Mouse (Mus musculus): Measurements from ENCODE around the gene Exosc5.

Exosc5 gene

DNA sequence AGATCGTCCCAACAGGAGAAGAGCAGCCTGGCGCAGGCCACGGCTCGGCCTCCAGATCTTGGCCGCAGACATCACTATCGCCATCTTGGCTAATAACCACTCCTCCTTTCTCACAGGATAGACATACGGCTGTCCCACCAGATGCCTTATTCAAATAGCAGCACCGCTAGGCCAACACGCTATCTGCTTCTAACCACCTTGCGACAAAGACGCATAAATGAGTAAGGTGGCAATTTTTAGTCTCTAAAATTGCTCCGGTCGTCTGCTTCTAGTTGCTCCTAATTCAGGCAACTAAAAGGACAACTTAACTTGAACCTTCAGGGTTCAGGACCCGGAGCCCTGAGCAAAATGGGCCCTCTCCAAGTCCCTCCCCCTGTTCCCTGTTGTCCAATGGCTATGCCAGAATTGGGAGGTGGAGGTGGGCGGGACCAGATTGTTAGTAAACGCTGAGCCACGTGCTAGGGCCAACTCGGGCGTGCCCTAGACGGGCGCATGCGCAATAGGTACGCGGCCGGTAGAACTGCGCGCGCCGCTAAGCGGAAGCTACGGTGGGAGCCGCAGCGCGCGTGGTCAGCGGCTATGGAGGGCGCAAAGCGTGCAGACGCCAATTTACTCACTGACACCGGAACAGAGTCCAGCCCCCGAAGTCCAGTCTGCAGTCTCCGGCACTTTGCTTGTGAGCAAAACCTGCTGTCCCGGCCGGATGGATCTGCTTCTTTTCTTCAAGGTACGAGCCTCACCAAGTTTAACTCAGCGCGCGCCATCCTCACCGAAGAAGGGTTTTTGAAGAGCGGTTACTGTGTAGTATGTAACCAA is at the start of gene Exosc5, which contains the start of gene Bckdha:
Gene Exosc5 (plus strand): TSS at position 508 of the 816 bp plus-strand sequence.
Gene Bckdha (minus strand): TSS at position 325 of the 816 bp plus-strand sequence.
- CTCF ChIA-PET = interaction anchor here (0.6 to 0.7 kb wide), 2 partner anchors 51 to 680 kb away, joined by 3 to 5 read pairs; no protein-coding TSS in a partner anchor

DNA sequence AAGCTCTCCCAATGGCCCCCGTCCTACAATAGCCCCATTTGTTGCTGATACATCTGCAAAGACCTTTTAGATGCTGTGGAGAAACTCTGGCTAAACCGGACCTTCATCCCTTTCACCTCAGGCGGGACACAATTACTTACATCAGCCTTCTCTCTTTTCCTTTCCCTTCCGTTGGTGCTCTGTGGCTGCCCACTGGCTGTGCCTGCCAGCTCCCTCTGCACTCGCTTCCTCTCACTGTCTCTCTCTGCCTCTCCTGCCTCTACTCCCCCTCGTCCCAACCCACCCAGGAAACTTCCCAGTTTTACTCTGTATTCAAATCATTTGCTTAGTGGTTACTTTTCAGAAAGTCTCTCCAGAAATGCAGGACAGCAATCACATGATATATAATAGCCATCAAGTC is 48.9 kb upstream of the Exosc5 start:
- CTCF ChIA-PET = interaction anchor here (0.6 to 1.1 kb wide), 2 partner anchors 42 to 1227 kb away, joined by 3 read pairs; no protein-coding TSS in a partner anchor

DNA sequence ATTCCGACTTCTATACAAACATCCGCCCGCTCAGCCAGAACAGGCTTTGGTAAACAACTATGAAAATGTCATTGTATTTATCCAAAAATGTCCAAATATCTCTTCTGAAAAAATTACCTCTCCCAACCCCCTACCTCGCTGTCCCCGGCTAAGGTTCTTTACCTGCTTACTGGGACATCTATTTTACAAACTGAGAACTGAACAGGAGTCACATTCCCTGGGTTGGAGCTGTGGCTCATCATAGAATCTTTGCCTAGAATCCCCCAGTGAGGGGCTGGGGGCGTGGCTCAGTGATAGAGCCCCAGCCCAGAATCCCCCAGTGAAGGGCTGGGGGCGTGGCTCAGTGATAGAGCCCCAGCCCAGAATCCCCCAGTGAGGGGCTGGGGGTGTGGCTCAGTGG is 47.5 kb upstream of the Exosc5 start:
- CTCF ChIA-PET = interaction anchor here (0.5 to 0.6 kb wide), 2 partner anchors 23 to 1644 kb away, joined by 3 to 11 read pairs; no protein-coding TSS in a partner anchor

DNA sequence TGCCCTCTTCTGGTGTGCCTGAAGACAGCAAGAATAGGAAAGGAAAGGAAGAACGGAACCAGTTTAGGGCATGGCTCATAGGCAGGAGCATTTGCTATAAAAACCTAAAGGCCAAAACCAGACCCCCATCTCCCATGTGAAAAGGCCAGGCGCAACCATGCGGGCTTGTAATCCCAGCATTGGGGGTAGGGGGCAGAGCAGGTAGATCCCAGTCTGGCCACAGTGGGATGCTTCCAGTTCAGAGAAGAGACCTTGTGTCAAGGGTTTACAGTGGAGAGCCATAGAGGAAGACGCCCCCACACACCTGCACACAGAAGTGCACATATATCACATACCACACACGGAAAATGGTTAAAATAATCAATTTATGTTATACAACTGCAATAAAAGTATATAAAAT is 44.9 kb upstream of the Exosc5 start:
- CTCF ChIA-PET = no interaction called here

DNA sequence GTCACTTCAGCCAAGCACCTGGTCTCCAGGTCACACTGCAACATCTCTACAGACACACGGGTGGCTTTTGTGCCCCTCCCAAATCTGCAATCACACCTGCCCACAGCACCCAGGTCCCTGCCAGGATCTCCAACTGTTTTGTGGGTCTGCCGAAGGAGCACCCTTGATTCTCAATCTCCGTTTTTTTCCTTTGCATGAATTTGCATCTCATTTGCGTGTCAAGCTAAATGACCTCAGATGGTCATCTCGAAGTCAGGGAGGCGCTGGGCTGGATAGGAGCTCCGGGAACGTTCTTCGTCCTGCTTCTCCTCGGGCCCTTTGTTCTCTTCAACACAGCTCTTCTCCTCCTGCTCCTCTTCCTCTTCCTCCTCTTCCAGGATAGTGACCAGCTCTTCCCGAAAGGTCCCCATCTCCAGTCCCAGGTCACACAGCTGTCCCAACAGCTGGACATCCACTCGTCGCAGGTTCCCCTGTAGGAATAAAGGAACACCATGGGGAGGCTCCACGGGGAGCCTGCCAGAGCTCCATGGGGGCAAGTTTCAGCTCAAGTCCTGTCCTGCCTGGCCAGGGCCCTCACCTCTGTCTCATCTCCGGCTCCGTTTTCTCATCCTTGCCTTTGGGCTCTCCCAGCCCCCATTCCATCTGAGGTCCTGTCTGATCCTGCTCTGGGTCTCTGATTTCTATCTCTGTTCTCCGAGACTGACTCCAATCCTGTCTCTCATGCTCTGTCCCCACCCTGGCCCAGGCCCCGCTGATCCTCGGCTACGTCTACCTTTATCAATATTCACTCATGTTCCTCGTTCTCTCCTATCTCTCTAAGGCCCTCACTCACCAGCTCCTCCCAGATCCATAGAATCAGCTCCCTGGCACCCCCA is 43.9 kb upstream of the Exosc5 start:
- CTCF ChIA-PET = no interaction called here

DNA sequence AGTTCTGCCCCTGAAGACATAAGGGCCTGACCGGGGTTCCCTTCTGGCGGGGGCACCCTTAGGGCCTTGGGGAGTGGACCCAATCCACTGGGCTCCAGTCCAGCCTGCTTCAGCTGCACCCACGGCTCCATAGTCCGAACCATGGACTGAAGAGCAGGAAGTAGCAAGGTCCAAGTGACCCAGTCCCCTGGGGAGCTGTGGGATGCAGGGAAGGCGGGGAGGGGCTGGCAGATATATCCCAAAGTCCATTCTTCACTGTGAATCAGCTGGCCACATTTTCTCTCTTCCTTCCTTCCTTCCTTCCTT is 43.3 kb upstream of the Exosc5 start, which contains the start of gene Erich4:
Gene Erich4 (minus strand): TSS at position 187 of the 306 bp plus-strand sequence.
- CTCF ChIA-PET = no interaction called here

DNA sequence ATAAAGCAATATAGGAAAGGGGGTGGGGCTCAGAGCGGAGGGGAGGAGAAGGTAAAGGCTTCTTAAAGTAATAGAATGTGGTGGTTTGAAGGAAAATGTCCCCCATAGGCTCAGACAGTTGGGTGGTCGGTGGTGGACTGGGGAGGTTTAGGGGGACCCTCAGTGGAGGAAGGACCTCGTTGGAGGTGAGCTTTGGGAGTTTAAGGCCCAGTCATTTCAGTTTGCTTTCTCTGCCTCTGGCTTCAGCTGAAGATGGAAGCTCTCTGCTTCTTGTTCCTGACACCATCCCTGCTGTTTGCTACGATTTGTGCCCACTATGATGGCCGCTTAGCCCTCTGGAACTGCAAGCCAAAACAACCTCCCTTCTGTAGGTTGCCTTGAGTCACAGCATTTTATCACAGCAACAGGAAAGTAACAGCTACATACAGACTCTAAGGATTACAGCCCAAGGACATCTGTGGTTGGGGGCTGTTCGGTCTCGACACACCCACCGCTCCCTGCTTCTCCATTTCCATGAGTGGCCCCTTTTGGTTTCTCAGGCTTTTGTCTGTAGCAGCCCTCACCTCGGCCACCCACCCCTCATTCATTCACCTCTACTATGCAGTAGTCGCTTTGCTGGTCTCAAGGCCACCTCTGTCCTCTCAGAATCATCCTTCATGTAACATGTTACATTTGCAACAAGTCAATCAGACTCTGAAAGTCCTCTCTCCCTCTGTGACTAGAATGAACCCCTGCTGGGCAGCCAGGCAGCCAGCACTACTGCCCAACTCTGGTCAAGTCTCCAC is 41.4 kb upstream of the Exosc5 start:
- CTCF ChIA-PET = no interaction called here

DNA sequence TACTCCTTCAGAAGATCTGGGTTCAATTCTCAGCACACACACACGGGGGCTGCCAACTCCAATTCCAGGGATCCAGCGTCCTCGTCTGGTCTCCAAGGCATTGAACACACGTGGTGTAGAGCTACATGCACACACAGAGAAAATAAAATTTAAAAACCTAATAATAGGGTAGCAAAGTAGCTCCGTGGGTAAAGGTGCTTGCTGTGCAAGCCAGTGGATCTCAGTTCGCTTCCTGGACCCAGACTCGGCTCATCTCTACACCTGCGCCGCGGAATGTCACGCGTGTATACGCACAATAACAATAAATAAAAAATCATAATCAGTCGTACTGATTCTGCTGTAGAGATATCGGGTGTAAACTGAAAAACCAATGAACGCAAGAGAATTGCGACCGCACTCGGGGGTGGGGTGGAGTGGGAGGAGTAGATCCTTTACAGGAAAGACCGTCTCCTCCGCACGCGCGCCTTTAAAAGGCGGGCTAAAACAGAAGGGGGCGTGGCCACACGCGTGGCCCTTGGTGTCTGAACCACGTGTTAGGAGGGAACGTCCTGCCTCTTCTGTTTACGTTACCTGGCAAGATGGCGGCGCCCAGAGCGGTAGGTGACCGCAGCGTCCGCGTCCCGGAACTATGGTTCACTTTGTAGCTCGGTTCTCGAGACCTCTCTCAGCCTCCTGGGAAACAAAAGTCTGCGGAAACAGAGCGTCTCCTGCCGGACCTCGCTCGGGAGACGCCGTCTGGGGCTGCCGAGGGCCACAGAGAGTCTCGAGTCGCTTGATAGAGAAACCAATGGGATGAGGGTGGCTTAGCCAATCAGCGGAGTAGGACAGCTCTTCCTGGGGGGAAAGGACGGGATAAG is 39.9 kb upstream of the Exosc5 start, which contains the start of gene Dmac2:
Gene Dmac2 (plus strand): TSS at position 550 of the 857 bp plus-strand sequence.
- CTCF ChIA-PET = interaction anchor here (0.5 to 0.8 kb wide), 2 partner anchors 36 to 192 kb away, joined by 3 read pairs; no protein-coding TSS in a partner anchor

DNA sequence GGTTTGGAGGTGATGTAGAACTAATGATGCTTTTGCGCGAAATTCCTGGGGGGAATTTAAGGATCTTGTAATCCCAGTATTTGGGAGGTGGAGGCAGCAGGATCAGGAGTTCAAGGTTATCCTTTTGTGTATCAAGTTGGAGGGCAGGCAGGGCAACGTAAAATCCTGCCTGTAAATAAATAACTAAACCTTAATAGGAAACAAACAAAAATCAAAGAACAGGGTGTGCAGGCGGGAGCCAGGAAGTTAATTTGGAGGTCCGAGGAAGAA is 39.3 kb upstream of the Exosc5 start:
- CTCF ChIA-PET = interaction anchor here (0.5 to 0.8 kb wide), 2 partner anchors 36 to 193 kb away, joined by 3 read pairs; no protein-coding TSS in a partner anchor

DNA sequence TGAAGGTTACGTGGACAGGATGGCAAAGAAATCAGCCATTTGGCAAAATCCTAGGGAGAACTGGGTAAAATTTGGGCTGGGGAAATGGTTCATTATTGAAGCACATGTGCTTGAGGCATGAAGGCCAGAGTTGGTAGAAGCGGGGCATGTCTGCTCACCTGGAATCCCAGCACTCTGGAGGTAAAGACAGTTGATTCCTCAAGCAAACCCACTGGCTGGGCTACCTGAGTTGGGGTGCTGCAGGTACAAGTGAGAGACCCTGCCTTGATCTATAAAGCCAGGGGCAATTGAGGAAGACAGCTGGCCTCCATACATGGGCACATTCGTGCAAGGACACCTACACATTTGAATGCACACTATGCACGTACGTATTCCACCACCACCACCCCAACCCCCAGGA is 38.9 kb upstream of the Exosc5 start:
- CTCF ChIA-PET = interaction anchor here (0.5 kb wide), 1 partner anchor 35 kb away, joined by 3 read pairs; no protein-coding TSS in a partner anchor

DNA sequence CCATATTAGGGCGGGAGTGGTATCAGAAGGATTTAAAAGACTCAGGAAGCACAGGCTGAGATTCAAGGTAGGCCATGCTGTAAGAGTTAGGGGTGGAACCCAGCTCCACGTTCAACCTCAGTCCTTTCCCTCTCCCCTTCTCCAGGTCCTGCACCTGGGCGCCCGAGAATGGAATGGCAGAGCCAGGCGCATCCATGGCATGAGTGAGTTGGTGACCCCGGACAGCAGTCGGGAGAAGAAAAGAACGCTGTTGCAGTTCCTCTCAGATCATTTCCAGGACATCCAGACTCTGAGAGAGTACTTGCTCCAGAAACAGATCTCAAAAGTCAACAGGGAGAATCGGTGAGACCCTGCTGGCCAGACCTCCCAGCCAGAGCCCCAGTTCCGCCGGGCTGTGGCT is 38.2 kb upstream of the Exosc5 start:
- CTCF ChIA-PET = no interaction called here

DNA sequence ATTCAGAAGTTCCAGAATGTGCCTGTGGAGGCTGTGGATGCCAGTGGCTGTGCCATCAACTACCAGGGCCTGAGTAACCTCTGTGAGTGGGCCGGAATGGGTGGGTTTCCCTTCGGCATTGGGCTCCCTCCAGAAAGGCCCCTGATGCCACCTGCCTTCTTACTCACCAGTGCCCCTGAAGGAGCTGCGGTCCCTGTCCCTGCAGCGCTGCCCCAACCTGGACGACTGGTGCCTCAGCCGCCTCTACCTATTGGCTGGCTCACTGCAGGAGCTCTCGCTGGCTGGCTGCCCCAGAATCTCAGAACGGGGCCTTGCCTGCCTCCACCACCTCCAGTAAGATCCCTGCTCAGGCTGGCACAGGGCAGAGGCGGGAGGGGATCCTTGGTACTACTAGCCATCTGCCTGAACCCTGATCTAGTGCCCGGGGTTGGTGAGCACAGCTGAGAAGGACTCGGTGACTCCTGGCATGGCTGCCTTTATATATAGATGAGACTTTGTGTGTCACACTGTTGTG is 35.0 kb upstream of the Exosc5 start:
- CTCF ChIA-PET = interaction anchor here (0.5 to 0.6 kb wide), 2 partner anchors 386 to 408 kb away, joined by 3 to 8 read pairs; no protein-coding TSS in a partner anchor

DNA sequence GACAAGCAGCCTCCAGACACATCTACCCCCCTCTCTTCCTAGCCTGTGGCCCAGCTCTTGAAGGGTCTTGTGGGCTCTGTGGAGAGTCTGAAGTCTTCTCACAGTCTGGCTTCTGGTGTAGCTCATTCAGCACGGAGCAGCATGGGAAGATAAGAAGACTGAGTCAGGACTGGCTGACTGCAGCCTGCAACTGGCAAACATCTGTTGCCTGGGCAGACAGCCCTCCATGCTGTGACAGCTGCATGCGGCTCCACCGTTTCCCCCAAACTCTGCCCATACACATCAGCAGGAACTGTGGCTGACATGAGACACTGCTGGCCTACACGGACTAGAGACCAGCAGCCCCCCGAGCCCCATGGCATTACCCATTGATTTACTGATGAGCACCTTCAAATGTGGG is 34.1 kb upstream of the Exosc5 start:
- CTCF ChIA-PET = no interaction called here

DNA sequence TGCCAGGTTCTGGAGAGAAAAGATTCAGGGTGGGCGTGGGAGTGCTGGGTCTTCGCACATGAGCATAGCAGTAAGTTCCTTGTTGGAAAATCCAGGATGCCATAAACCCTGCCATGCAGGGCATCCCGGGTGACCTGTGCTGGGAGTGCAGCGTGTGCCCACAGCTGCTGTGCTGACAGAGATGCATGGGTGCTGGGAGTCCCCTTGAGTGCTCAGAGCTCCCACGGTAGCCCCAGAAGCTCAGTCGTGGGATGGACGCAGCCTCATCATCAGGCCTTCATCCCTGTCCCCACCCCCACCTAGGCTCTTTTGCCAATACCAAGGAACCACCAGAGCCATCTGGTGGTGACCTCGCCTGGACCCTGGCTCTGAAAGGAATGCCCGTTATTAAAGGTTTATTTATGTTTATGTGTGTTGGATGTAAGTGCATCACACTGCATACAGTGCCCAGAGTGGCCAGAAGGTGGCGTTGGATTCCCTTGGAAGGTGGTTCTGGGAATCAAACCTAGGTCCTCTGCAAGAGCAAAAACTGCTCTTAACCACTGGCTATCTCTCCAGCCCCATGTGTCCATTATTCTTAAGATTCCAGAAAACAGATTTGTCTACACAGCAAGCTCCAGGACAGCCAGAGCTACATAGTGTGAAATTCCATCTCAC is 33.2 kb upstream of the Exosc5 start:
- CTCF ChIA-PET = interaction anchor here (0.6 to 1.4 kb wide), 3 partner anchors 19 to 184 kb away, joined by 4 to 7 read pairs (median 4); no protein-coding TSS in a partner anchor

DNA sequence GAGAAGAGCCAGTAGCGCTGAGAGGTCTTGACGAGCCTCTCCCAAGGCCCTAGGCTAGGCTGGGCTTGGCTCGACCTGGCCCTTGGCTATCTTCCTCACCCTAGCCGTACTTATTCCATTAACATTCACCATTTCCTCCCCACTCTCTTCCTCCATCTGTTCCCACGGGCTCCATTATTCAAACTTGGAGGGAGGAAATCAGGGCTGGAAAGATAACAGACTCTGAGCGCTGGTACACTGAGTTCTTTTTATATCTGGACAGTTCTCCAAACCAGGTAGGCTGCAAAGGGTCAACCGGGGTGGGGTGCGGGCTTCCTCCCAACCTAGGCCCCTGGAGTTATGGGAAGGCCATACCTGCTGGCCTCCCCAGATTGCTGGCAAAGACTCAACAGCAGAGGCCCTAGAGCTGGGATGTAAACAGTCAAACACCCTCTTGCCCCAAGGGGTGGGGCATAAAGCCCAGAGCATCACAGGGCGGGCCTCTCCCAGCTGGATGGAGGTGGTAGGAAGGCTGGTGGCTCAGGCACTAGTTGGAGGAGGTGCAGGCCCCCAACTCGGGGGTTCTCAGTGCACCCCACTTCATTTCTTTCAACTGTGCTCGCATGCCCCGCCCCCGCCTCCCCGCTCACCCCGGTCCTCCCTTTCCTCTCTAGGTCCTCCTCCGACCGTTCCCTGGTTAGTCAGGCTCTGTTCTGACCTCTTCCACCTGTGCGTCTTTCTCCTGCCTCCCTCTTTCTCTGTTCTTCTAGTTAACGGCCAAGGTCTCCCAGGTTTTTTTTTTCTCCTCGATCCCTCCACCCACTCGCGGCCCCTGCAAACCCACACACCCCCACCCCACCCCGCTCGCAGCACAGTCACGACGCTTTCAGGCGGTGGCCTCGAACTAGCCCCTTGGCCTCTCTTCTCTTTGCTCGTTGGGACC is 32.2 kb upstream of the Exosc5 start, which contains the start of gene B3gnt8:
Gene B3gnt8 (plus strand): TSS at position 146 of the 922 bp plus-strand sequence.
- CTCF ChIA-PET = interaction anchor here (0.5 to 1.4 kb wide), 3 partner anchors 18 to 513 kb away, joined by 4 read pairs; no protein-coding TSS in a partner anchor

DNA sequence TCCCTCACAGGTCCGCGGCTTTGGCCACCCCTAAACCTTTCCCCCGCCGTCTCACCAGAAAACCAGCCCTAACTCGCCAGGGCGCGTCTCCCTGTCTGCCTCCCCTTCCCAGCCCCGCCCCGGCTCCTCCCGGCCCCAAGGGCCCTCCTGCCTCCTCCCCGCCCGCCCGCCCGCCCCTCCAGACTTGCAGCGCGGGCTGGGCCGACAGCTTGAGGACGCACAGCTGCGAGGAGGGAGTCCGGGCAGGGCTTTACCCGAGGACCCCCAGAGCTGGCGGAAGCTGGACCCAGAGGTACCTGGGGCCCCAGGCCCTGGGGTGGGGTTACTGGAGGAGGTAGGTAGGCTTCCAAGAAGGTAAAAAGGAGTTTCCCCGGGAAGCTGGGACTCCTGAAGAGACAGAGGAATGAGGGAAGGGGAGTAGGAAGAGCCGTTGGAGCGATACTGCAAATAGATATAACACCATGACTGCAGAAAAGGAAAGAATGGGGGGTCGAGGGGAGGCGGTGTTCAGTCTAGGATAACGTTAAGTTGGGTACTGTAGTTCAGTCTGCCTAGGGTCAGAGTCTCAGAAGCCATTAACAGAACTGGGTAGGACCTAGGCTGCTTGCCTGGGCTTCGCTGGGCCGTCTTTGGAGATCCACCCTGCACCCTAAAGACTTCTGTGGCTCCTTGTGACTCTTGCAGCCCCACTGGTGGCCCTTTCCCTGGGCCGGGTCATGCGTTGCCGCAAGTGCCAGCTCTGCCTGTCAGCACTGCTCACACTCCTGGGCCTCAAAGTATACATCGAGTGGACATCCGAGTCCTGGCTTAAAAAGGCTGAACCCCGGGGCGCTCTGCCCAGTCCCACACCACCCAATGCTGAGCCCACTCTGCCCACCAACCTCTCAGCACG is 31.3 kb upstream of the Exosc5 start:
- CTCF ChIA-PET = no interaction called here

DNA sequence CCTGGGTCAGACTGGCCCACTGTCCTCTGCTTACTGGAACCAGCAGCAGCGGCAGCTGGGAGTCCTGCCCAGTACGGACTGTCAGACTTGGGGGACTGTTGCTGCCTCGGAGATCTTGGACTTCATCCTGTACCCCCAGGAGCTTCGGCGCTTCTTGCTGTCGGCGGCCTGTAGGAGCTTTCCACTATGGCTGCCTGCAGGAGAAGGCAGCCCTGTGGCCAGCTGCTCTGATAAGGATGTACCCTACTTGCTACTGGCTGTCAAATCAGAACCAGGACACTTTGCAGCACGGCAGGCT is 30.7 kb upstream of the Exosc5 start:
- CTCF ChIA-PET = no interaction called here

DNA sequence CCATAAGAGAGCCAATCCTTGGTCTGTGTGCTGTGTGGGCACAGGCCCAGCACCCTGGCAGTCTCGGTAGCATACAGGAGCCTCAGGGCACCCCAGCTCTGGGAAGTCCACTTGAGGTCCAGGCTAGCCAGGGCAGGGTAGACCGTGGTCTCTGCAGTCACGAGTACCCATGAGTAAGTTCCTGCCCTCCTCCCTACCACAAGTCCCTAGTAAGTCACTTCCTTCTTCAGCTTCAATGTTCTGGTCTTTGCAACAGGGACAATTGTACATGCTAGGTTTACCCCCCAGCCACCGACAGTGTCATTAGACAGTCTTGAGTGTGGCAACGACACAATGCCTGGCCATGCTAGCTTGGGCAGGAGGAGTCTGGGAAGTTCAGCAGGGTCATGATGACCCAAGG is 26.3 kb upstream of the Exosc5 start:
- CTCF ChIA-PET = no interaction called here

Measured in spleen, embryonic (tissue).